Mouse (Mus musculus) cerebellum, postnatal 10 days (tissue): ENCODE measurements around the gene Mprip.

Source experiments
- DNase-seq, 2 experiments: peaks; one replicate each; pipeline ENCODE4 v3.0.0; 2021; ENCODE audit warnings: mixed read lengths in 2 of 2

The Mprip gene

DNA sequence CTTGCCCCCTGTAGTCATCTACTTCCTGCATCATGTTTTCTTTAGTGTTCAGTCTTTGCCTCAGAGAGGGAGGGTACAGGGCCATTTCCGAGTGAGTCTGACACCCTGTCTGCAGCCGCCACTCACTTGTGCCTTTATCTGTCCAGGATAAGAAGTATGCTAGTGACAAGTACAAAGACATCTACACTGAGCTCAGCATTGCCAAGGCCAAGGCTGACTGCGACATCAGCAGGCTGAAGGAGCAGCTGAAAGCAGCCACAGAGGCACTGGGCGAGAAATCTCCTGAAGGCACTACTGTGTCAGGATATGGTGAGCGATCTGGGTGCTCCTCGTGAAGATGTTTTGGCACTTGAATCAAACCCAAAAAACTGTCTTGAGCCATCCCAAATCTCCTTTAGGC, 108.6 kb downstream of the Mprip start:
- no peak for DNase-seq

DNA sequence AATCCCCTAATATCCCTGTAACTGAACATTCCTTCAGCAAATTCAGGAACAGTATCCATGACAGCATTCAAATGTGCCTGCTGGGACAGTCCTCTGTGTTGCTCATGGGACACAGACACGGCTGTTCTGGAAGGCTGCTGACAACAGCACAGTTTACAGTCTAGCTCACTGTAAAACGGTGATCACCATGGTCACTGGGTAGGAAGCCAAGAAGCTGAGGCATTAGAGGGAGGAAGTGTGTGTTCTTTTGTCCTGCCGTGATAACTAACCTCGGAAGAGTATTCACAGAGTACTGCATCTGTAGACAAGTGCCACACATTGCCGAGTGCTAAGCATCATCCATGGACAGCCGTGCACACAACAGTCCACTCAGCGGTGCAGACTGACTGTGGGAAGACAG, 109.6 kb downstream of the Mprip start:
- no peak for DNase-seq

GRCm38 (mm10) chr11:59772291-59772690, 111.2 kb downstream of the Mprip start:
- DNase-seq, result peak; percentile 54 to 71

DNA sequence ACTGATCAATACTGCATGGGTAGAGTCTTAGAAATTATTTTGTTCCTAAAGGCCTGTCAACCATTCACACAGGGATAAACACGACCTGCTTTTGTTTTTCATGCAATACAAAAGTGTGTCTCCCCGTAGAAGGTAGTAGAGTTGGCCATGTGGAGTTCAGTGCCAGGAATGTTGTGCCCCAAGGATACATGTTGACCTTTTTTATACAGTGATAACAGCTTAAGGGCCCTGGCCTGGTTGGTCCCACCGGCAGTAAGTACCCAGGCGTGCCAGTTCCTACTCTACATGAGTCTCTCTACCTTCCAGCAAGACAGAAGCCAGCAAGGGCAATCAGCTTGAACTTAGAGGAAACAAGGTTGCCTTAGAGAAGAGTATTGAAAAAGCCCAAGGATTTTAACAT, 111.8 kb downstream of the Mprip start:
- DNase-seq, result peak in 1 of 2 experiments; percentile 37

GRCm38 (mm10) chr11:59774522-59774921, 113.4 kb downstream of the Mprip start:
- no peak for DNase-seq

DNA sequence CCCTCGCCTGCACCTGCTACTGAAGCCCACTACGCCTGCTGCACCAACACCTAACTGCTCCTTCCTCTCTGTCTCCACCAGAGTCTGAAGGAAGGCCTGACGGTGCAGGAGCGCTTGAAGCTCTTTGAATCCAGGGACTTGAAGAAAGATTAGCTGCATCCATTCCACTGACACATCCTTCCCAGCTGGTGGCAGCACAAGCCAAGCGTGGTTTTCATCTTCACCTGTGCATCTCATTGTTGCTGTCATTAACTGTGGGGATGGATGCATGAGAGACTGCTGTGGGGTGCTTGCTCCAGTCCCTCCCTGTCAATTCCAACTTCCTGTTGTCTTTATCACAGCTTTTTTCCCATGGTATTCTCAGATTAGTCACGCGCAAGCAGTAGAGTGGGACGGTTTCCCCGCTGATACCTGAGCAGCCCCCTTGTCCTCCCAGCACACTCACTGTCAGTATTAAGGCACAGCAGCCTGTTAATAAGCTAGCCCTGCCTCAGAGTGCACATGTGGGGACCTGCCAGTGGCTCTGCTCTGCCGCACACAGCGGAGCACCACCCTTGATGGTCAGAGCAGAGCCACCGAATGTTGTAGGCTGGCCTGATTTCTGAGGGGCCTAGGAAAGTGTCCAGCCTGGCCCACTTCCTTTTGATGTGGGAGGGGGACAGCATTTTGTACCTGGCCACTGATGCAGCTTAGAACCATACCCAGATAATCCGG, 114.5 kb downstream of the Mprip start:
- no peak for DNase-seq

DNA sequence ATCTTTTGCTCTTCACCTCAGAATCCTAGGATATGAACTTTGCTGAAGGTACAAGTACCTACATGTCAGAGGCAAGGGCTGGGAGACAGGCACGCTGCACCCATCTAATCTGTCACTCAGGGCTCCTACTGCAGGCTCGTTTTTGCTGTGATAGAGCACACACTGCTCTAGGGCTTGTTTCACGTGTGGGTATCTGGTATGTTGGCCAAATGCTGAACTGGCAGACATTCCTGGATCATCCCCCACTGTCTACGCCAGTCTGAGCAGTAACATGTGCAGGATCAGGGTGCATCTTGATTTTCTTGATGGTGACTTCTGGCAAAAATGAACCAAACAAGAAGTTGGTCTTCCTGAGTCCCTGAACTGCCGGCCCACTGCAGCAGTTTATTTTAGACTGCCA, 116.2 kb downstream of the Mprip start:
- peak in 1 of 2 experiments; percentile 36 for DNase-seq

DNA sequence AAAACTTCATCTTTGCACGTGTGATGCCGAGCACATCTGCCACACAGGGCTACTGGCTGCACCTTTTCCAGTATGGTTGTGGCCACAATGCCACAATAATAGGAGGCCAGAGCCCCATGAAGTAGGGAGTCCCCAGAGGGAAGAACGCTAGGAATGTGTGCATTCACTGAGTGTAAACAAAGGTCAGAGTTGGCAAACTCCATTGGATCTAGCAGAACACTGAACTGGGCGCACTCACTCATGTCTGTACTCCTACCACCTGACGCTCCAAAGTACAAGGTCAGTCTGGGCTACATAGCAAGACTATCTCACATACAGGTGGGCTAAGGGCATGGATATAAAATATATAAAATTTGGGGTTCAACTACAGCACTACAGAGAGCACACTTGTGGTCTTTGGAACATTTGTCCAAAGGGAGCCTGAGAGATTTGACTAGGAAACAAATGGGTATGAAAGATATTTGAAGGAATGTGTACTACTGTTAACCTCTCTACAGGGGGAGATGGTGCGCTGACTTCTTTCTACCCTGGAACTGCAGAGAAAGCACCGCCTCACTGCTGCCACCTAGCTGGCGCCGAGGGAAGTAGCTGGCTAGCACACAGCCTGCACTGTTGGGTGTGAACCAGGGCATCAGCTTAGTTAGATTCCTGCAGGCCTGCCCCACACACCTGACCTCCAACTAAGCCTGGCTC, 117.2 kb downstream of the Mprip start:
- DNase-seq, result peak; percentile 86 to 89

GRCm38 (mm10) chr11:59778874-59779223, 117.7 kb downstream of the Mprip start:
- no peak for DNase-seq

DNA sequence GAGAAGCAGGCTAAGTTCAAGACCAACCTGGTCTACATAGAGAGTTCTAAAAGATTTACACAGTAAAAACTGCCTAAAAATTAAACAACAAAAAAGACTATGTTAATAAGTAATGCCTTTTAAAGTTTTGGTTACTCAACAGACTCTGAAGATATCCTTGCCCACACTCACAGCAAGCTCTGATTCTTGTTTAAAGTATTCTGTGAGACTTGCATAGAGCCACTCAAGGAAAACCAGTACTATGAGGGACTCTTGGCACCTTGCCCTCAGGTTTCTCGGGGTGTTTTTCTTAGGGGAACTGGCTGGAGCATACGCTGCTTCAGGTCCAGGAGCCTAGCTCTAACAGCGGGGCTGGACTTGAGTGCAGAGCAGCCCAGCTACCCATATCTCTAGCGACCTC, 118.3 kb downstream of the Mprip start:
- DNase-seq, result no peak

- no peak for DNase-seq
Observed at GRCm38 (mm10) chr11:59780241-59780640, 119.1 kb downstream of the Mprip start.

DNA sequence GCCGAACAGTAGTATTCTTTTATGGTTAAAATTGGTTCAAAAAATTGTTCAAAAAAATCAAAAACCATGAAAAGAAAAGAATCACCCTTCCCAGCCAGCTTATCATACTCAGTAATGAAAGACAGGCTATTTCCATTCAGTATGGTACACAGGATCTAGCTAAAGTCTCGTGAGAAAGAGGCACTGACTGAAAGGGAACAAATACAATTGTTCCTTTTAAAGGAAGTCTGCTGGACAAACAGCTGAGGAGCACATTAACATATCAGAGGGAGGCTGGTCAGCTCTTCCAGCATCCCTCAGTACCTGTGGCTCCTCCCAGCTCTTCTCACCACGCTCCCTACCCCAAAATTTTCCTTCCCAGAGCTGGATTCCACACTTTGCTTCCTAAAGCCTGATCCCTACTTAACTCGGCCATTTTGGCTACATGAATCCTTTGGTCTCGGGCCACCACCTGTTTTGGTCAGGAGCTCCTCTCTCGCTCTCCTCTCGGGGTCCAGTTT, 121.0 kb downstream of the Mprip start:
- no peak for DNase-seq

DNA sequence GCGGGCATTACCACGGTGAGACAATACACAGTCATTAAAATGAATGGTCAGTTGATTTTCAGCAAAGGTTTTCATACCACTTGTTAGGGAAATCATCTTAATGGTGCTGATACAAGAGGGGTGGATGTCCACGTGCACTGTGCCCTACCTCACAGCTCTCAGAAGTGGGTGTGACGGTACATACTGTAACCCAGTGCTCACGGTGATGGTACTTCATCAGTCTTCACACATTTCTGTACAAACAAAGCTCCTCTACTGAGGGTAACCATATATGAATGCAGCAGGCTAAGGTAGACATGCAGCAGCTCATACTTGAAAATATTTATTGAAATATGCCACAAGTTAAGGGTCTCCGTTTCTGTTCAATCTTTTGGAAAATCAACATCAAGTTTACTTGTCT, 122.5 kb downstream of the Mprip start:
- no peak for DNase-seq

DNA sequence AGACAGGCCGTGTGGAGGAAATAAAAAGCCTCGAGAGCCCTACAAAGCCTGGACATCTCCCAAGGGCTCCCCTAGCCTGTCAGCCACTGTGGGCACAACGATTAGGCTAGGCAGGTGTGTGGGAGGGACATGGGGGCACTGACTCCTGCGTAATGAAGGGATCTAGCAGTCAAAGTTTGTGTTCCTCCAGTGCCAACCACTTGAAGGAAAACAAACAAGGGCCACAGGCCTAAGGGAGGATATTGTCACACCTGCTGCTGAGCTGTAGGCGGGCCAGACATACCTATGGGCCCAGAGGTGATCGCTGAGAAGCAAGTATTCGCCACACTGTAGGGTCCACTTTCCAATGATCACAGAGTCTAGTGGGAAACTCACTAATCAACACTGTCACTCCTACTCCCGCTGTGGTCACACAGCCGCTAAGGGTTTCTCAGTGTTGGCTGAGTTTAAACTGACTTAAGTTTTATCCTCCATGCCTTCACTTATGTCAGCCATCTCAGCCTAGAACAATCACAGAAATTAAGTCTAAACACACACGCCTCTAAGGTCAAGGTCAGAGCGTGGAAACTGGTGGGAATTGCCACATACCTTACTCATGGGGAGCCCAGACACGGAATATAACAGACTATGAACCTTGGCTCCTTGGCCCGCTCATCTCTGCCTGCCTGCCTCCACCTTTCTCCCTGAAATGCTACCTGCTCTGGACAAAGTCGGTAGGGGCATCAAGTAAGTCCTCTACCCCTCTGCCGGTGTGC, 125.5 kb downstream of the Mprip start:
- DNase-seq, result no peak

DNA sequence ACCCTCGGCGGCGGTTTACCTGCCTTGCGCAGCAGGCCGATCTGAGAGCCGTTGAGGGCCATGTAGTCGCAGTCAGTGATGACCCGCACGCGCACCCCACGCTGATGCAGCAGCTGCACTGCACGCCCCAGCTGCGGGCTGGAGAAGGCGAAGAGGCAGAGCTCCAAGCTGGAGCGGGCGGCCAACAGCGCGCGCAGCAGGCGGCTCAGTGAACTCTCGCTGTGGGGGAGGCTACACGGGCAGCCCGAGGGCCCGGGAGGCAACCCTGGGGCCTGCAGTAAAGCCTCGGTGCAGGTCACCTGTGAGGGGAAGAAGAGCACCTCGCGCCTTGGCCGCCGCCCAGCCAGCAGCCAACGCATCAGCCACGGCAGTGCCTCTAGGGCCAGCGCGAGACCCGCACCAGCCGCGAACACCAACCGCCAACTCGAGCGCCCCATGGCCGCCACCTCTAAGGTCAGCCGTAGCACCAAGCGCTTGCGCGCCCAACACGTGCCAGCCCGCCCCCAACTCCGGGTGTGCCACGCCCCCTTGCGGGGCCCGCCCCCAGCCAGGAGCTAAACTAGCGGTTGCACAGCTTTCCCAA, 126.2 kb downstream of the Mprip start, which contains the start of gene Pld6:
Gene Pld6, minus strand, starts transcription at position 447 of the 583 bp plus-strand sequence.
- peak; percentile 57 to 68 for DNase-seq

GRCm38 (mm10) chr11:59789311-59789710, 128.2 kb downstream of the Mprip start:
- DNase-seq, result no peak

GRCm38 (mm10) chr11:59793390-59793789, 132.3 kb downstream of the Mprip start:
- DNase-seq, result no peak

DNA sequence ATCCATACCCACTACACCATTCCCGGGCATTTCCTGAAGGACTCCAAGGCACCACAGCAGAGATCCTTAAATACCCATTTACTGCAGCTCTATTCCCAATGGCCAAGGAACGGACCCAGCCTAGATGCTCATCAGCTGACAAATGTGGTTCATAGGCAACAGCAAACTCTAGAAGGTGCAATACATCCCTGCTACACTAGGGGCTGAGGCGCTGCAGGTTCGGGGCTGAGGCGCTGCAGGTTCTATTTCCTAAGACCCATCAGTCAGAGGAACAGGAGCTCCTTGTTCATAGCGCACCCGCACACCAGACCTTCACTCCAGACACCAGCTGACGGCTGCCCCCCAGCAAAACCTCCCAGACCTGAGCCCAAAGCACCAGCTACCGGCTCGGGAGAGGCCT, 139.3 kb downstream of the Mprip start:
- DNase-seq, result no peak

DNA sequence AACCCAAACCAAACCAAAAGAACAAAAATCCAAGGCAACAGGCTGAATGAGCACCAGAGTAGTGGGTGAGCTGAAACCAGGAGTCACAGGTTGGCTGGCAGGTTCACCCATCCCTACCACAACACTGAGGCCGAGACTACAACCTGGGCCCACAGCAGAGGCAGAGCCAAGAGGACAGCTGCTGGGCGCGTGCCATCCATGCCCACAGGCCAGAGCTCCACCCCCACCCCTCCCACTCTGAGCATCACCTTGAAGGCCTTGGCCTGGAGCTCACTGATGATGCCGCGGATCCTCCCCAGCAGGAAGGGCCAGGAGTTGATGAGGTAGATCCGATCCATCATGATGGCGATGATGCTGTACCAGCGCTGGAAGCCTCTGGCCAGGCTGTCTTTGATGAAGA, 140.8 kb downstream of the Mprip start:
- DNase-seq, result no peak

DNA sequence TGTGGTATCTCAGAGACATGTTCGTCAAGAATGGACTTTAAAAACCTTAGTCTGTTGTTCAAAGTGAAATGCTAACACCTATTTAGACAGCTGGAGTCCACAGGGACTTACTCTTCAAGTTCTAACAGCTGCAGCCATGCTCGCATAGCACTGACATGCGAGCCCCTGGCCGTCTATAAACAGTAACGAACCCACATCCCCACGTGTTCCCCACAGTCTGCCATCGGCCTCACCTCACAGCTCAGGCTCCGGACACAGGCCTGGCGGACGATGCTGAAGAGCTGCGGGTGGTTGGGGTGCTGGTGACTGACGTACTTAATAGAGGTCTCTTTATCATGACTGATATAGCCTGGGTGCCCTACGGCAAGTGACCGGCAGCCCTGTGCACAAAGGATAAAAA, 142.4 kb downstream of the Mprip start:
- no peak for DNase-seq

GRCm38 (mm10) chr11:59804409-59805110, 143.5 kb downstream of the Mprip start:
- DNase-seq, result peak; percentile 58 to 64

DNA sequence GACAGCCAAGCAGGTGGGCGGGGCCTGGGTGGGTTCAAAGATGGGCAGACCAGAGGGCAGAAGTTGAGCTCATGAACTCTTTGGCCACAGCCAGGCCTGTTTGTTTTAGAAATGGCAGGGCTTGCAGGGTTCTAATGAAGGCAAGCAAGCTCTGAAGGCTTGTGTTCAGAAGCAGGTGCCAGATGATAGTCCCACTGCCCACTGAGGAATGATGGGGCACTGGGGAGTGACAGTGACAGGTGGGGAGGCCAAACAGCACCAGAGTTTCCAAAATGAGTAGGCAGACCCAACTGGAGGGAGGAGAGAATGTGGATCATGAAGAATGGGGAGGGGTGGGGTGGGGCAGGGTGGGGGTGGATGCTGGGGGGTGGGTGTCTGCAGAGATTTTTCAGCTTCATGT, 144.2 kb downstream of the Mprip start:
- DNase-seq, result no peak

GRCm38 (mm10) chr11:59805656-59806055, 144.6 kb downstream of the Mprip start:
- DNase-seq, result no peak
